Mouse (Mus musculus) cerebellum, adult 2 months (tissue): ENCODE results near the gene Akr1b10.

ENCODE experiments used
- CTCF ChIP-seq: fragments of 200-500 bp; IDR thresholded peaks from 2 replicates; pipeline ENCODE4 v1.5.1; 2011; ENCODE audit warnings: low read depth, mild to moderate bottlenecking, control low read depth, low read length, moderate library complexity, borderline replicate concordance; ENCODE audit not compliant: insufficient read depth
- POLR2A ChIP-seq: fragments of 200-500 bp; IDR thresholded peaks from 2 replicates; pipeline ENCODE4 v1.6.1; 2011; ENCODE audit warnings: low read length, control low read depth, borderline replicate concordance; ENCODE audit not compliant: insufficient read depth

- no peak for TF ChIP-seq CTCF
- TF ChIP-seq POLR2A = no peak
Observed at GRCm38 (mm10) chr6:34412688-34413087, 28.7 kb downstream of the Akr1b10 start.
